ENCODE assay signal across 11 mouse cellular contexts in the genomic region with DNA sequence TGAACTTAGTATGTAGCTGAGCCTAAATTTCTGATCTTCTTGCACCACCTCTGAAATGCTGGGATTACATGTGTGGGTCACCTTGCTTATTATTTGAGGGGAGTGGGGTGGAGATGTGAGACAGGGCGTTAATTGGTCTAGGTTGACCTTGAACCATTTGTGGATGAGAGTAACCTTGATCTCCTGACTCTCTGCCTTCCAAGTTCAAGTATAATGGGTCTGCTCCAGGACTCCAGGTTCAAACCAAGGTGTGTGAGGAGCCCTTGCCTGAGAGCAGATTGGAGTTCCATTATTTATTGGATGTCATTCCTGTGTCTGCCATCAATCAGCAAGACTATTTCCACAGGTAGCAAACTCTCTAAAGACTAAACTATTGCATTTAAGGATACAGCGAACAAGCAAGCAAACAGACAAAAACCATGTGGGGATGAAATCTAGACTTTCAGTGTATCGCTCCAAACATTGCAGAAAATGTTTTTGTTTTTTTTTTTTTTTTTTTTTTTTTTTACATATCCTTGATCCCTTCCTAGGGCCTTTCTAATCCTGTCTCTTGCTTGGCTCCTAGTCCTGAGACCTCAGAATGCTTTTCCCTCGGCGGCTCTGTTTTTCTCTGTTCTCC. TPM values are rescaled to one million over a fixed set of nuclear protein-coding genes. Genes with fewer than 3 reads are reported as not detected.
DNase-seq lines count a peak whose midpoint lies in the region; ATAC-seq and TF ChIP-seq lines count a peak whose summit lies in the region.
"Had no signal": no experiment of that assay in that cellular context is flagged by ENCODE, and none has a peak within 500 bp of the region (broad histone marks: within the 10 kb centered on the region; RNA-seq: fewer than 3 reads in every experiment).

No protein-coding gene starts in this region.

- H3K9me3 ChIP-seq in kidney, embryonic 14.5 days (ENCODE audit: control insufficient read depth, low read length) = no peaks in the 10 kb centered on the region
- H3K9me3 ChIP-seq in hindbrain, embryonic 16.5 days (ENCODE audit: control insufficient read depth, low read length) = no peaks in the 10 kb centered on the region
- H3K9me3 ChIP-seq in midbrain, embryonic 15.5 days = no peaks in the 10 kb centered on the region

- peaks cover 10% of the 10 kb centered on the region; the same call in 1 of the 2 replicates for H3K27me3 ChIP-seq in kidney, embryonic 14.5 days (ENCODE audit: control insufficient read depth, insufficient read depth, low read length)
- H3K27me3 ChIP-seq in hindbrain, embryonic 16.5 days (replicated peaks; ENCODE audit: control insufficient read depth, insufficient read depth, low read length) = no peaks in the 10 kb centered on the region; the same call in 1 of the 2 replicates
- H3K27me3 ChIP-seq in midbrain, embryonic 15.5 days (replicated peaks) = peaks cover 7% of the 10 kb centered on the region

- no peak for TF ChIP-seq POLR2A in cortical plate, adult 2 months (IDR thresholded peaks at IDR 0.05; ENCODE audit: extremely low read depth, insufficient read depth, low read length)

- H3K27ac ChIP-seq in kidney, embryonic 14.5 days (ENCODE audit: low read depth, low read length) = no peak overlapping the region
- H3K27ac ChIP-seq in cortical plate, adult 2 months (ENCODE audit: insufficient read depth, low read length) = peak overlapping the region; percentile 80; the same call in 1 of the 2 replicates
- peak overlapping the region; percentile 83 for H3K27ac ChIP-seq in hindbrain, embryonic 16.5 days (ENCODE audit: low read depth, low read length)
- peak overlapping the region; percentile 75 for H3K27ac ChIP-seq in midbrain, embryonic 15.5 days

- no peak for TF ChIP-seq CTCF in cortical plate, adult 2 months (IDR thresholded peaks at IDR 0.05; ENCODE audit: extremely low read depth, insufficient read depth, low read length)

- peak overlapping the region; percentile 48 for H3K4me3 ChIP-seq in kidney, embryonic 14.5 days (ENCODE audit: low read length)
- H3K4me3 ChIP-seq in cortical plate, adult 2 months (ENCODE audit: insufficient read depth, low read length) = peak overlapping the region; percentile 81
- H3K4me3 ChIP-seq in hindbrain, embryonic 16.5 days (ENCODE audit: low read length) = peak overlapping the region; percentile 61
- H3K4me3 ChIP-seq in midbrain, embryonic 15.5 days = peak overlapping the region; percentile 51

- peak overlapping the region; percentile 87 for H3K4me2 ChIP-seq in kidney, embryonic 14.5 days (replicated peaks; ENCODE audit: low read depth, low read length)
- H3K4me2 ChIP-seq in hindbrain, embryonic 16.5 days (ENCODE audit: low read length) = peak overlapping the region; percentile 65
- H3K4me2 ChIP-seq in midbrain, embryonic 15.5 days = peak overlapping the region; percentile 79

- no peak overlapping the region for H3K9ac ChIP-seq in kidney, embryonic 14.5 days (ENCODE audit: low read depth, low read length)
- H3K9ac ChIP-seq in hindbrain, embryonic 16.5 days (ENCODE audit: low read depth, low read length) = peak overlapping the region; percentile 66
- H3K9ac ChIP-seq in midbrain, embryonic 15.5 days = peak overlapping the region; percentile 47

- H3K4me1 ChIP-seq in kidney, embryonic 14.5 days (ENCODE audit: control insufficient read depth, insufficient read depth, low read length) = no peaks in the 10 kb centered on the region
- no peaks in the 10 kb centered on the region for H3K4me1 ChIP-seq in cortical plate, adult 2 months (ENCODE audit: control insufficient read depth, insufficient read depth, low read length)
- no peaks in the 10 kb centered on the region for H3K4me1 ChIP-seq in hindbrain, embryonic 16.5 days (ENCODE audit: control insufficient read depth, insufficient read depth, low read depth, low read length)
- peaks cover 12% of the 10 kb centered on the region; the same call in 1 of the 2 replicates for H3K4me1 ChIP-seq in midbrain, embryonic 15.5 days

- no peaks in the 10 kb centered on the region for H3K36me3 ChIP-seq in kidney, embryonic 14.5 days (ENCODE audit: control insufficient read depth, insufficient read depth, low read length)
- H3K36me3 ChIP-seq in hindbrain, embryonic 16.5 days (ENCODE audit: control insufficient read depth, insufficient read depth, low read length) = no peaks in the 10 kb centered on the region
- H3K36me3 ChIP-seq in midbrain, embryonic 15.5 days (replicated peaks) = no peaks in the 10 kb centered on the region

- no peak for ATAC-seq in kidney, embryonic 14.5 days (ENCODE audit: low FRiP score, low TSS enrichment)
- no peak for ATAC-seq in hindbrain, embryonic 16.5 days
- no peak for ATAC-seq in midbrain, embryonic 15.5 days (replicated peaks)

- WGBS in kidney, embryonic 14.5 days = 44% methylated on average over 5 of the region's 5 CpGs
- WGBS in hindbrain, embryonic 16.5 days = 42% methylated on average over 5 of the region's 5 CpGs
- 40% methylated on average over 5 of the region's 5 CpGs for WGBS in midbrain, embryonic 15.5 days

- no peak for DNase-seq in kidney, postnatal 4 days
- no peak for DNase-seq in embryo, embryonic 10 days (ENCODE audit: low spot score)
- DNase-seq in spleen, postnatal 4 days (ENCODE audit: low spot score in 2 of 2) = no peak
- no peak for DNase-seq in layer of hippocampus, postnatal 36 days
- DNase-seq: kidney, adult 11 months had no signal

RNA-seq across cellular contexts. Expression of a gene that starts 1.7 kb away (rescaled TPM):
- 0.15 TPM in 1 of 2 replicates, not detected in the other for polyA plus RNA-seq in kidney, embryonic 14.5 days (2014; fragmentation: Nextera tagmentation; extraction: Ambion mirVana)
- polyA plus RNA-seq in cortical plate, adult 2 months (2012; rRNA removed) = 0.83 and 1.3 TPM in 2 replicates
- polyA plus RNA-seq in hindbrain, embryonic 16.5 days (2015; fragmentation: Nextera tagmentation; extraction: Ambion mirVana) = 1.1 and 1.2 TPM in 2 replicates
- 0.42 and 1.0 TPM in 2 replicates for polyA plus RNA-seq in midbrain, embryonic 15.5 days (2015; fragmentation: Nextera tagmentation; extraction: Ambion mirVana)
- total RNA-seq in layer of hippocampus, postnatal 36 days (2021) = 1 to 10 TPM; 1.3 to 1.5 TPM
- total RNA-seq: MEL had no signal

RNA-seq across cellular contexts. Expression of a gene that starts 7.1 kb away (rescaled TPM):
- not detected in 2 replicates for polyA plus RNA-seq in kidney, embryonic 14.5 days (2014; fragmentation: Nextera tagmentation; extraction: Ambion mirVana)
- polyA plus RNA-seq in cortical plate, adult 2 months (2012; rRNA removed) = 1.1 and 1.3 TPM in 2 replicates
- 0.20 and 0.28 TPM in 2 replicates for polyA plus RNA-seq in hindbrain, embryonic 16.5 days (2015; fragmentation: Nextera tagmentation; extraction: Ambion mirVana)
- polyA plus RNA-seq in midbrain, embryonic 15.5 days (2015; fragmentation: Nextera tagmentation; extraction: Ambion mirVana) = not detected in 2 replicates
- under 1 TPM; 0.22 to 0.33 TPM for total RNA-seq in layer of hippocampus, postnatal 36 days (2021)
- total RNA-seq: MEL had no signal
- polyA plus RNA-seq: urinary bladder, adult 2 months had no signal

RNA-seq across cellular contexts. Expression of a gene that starts 36.4 kb away (rescaled TPM):
- not detected in 2 replicates for polyA plus RNA-seq in kidney, embryonic 14.5 days (2014; fragmentation: Nextera tagmentation; extraction: Ambion mirVana)
- polyA plus RNA-seq in cortical plate, adult 2 months (2012; rRNA removed) = not detected in 2 replicates
- not detected in 2 replicates for polyA plus RNA-seq in hindbrain, embryonic 16.5 days (2015; fragmentation: Nextera tagmentation; extraction: Ambion mirVana)
- not detected in 2 replicates for polyA plus RNA-seq in midbrain, embryonic 15.5 days (2015; fragmentation: Nextera tagmentation; extraction: Ambion mirVana)
- not detected for total RNA-seq in layer of hippocampus, postnatal 36 days (2021)
- total RNA-seq: MEL had no signal
- polyA plus RNA-seq: urinary bladder, adult 2 months had no signal

RNA-seq across cellular contexts. Expression of a gene that starts 37.3 kb away (rescaled TPM):
- polyA plus RNA-seq in kidney, embryonic 14.5 days (2014; fragmentation: Nextera tagmentation; extraction: Ambion mirVana) = 0.32 TPM in 1 of 2 replicates, not detected in the other
- 0.45 and 0.69 TPM in 2 replicates for polyA plus RNA-seq in cortical plate, adult 2 months (2012; rRNA removed)
- polyA plus RNA-seq in hindbrain, embryonic 16.5 days (2015; fragmentation: Nextera tagmentation; extraction: Ambion mirVana) = not detected in 2 replicates
- not detected in 2 replicates for polyA plus RNA-seq in midbrain, embryonic 15.5 days (2015; fragmentation: Nextera tagmentation; extraction: Ambion mirVana)
- total RNA-seq in layer of hippocampus, postnatal 36 days (2021) = under 1 TPM; 0.18 to 0.32 TPM
- total RNA-seq: MEL had no signal
